Mouse (Mus musculus): ENCODE results near the gene Cog7.

DNA sequence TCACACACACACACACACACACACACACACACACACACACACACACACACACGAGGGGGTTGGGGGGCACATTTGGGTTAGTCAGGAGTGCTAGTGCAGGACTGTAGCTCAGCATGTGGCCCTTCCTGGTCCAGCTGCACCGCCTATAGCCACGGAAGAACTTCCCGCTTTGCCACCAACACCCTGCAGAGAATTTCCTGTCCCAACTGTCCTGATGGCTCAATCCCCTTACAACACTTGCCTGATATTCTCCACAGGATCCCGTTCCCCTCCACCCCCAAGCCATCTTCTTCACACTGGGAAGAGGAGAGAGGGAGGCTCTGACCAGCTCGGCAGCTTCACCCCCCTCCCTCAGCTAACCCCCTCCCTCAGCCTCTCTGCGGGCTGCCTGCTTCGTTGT, 18.9 kb upstream of the Cog7 start:
- no peak for TF ChIP-seq CTCF (IDR thresholded peaks at IDR 0.05; ENCODE audit: borderline replicate concordance, insufficient read depth, low read length)
- no peak for TF ChIP-seq POLR2A (IDR thresholded peaks at IDR 0.05; ENCODE audit: low read depth, low read length)
